Mouse (Mus musculus): ENCODE data around the gene Trmt1. TPM values are rescaled to one million over a fixed set of nuclear protein-coding genes. Genes with fewer than 3 reads are reported as not detected.

Gene Trmt1
- polyA plus RNA-seq, 1 experiment from 2014 or later: 54.7 TPM

GRCm38 (mm10) chr8:84722850-84723570 lies 36.9 kb downstream of the Trmt1 start, which contains the start of gene G430095P16Rik:
TSS of gene G430095P16Rik (plus strand) at chr8:84723007.
- WGBS: 3% methylated on average over 10 of the region's 10 CpGs
- ATAC-seq (ENCODE audit: low read depth): peak; percentile 91
- H3K4me1 ChIP-seq (replicated peaks; ENCODE audit: control insufficient read depth, insufficient read depth, low read length): peaks cover 64% of the 10 kb centered on the region
- H3K9ac ChIP-seq (ENCODE audit: low read length): peak within 1 kb of the TSS; percentile 59
- no peaks in the 10 kb centered on the region for H3K9me3 ChIP-seq (ENCODE audit: control insufficient read depth, low read length)
- peaks cover 35% of the 10 kb centered on the region for H3K36me3 ChIP-seq (ENCODE audit: control insufficient read depth, insufficient read depth, low read length)
- no peaks in the 10 kb centered on the region for H3K27me3 ChIP-seq (ENCODE audit: control insufficient read depth, insufficient read depth, low read depth, low read length)
- 0 out of 2 replicates have a peak within 1 kb of the TSS, but pooled peaks have one; percentile 4 for H3K4me3 ChIP-seq (ENCODE audit: low read length)
- H3K27ac ChIP-seq (ENCODE audit: low read length): peak within 1 kb of the TSS; percentile 96
- peak within 1 kb of the TSS; percentile 30 for H3K4me2 ChIP-seq (ENCODE audit: low read depth, low read length)

GRCm38 (mm10) chr8:84723571-84723900 lies 37.4 kb downstream of the Trmt1 start:
- H3K36me3 ChIP-seq (ENCODE audit: control insufficient read depth, insufficient read depth, low read length): peaks cover 35% of the 10 kb centered on the region
- H3K9me3 ChIP-seq (ENCODE audit: control insufficient read depth, low read length): no peaks in the 10 kb centered on the region
- 11% methylated on average over 7 of the region's 7 CpGs for WGBS
- no peak for ATAC-seq (ENCODE audit: low read depth)
- peaks cover 64% of the 10 kb centered on the region for H3K4me1 ChIP-seq (replicated peaks; ENCODE audit: control insufficient read depth, insufficient read depth, low read length)
- peak overlapping the region; percentile 48 for H3K9ac ChIP-seq (ENCODE audit: low read length)
- peak overlapping the region; percentile 96 for H3K27ac ChIP-seq (ENCODE audit: low read length)
- no peaks in the 10 kb centered on the region for H3K27me3 ChIP-seq (ENCODE audit: control insufficient read depth, insufficient read depth, low read depth, low read length)
- H3K4me2 ChIP-seq (ENCODE audit: low read depth, low read length): peak overlapping the region; percentile 9
- no peak overlapping the region for H3K4me3 ChIP-seq (ENCODE audit: low read length)

GRCm38 (mm10) chr8:84724683-84725082 lies 38.6 kb downstream of the Trmt1 start:
- Histone ChIP-seq H3K4me1 (replicated peaks; ENCODE audit: control insufficient read depth, insufficient read depth, low read length) (peaks cover 69% of the 10 kb centered on the region), H3K9ac (ENCODE audit: low read length) (peak overlapping the region; percentile 25; the same call in 1 of the 2 replicates), H3K36me3 (ENCODE audit: control insufficient read depth, insufficient read depth, low read length) (peaks cover 28% of the 10 kb centered on the region), H3K27me3 (ENCODE audit: control insufficient read depth, insufficient read depth, low read depth, low read length) (no peaks in the 10 kb centered on the region), H3K27ac (ENCODE audit: low read length) (peak overlapping the region; percentile 96), H3K4me2 (ENCODE audit: low read depth, low read length) (no peak overlapping the region), H3K9me3 (ENCODE audit: control insufficient read depth, low read length) (no peaks in the 10 kb centered on the region), H3K4me3 (ENCODE audit: low read length) (no peak overlapping the region)
- WGBS: 58% methylated on average over 9 of the region's 9 CpGs
- ATAC-seq (ENCODE audit: low read depth): no peak

DNA sequence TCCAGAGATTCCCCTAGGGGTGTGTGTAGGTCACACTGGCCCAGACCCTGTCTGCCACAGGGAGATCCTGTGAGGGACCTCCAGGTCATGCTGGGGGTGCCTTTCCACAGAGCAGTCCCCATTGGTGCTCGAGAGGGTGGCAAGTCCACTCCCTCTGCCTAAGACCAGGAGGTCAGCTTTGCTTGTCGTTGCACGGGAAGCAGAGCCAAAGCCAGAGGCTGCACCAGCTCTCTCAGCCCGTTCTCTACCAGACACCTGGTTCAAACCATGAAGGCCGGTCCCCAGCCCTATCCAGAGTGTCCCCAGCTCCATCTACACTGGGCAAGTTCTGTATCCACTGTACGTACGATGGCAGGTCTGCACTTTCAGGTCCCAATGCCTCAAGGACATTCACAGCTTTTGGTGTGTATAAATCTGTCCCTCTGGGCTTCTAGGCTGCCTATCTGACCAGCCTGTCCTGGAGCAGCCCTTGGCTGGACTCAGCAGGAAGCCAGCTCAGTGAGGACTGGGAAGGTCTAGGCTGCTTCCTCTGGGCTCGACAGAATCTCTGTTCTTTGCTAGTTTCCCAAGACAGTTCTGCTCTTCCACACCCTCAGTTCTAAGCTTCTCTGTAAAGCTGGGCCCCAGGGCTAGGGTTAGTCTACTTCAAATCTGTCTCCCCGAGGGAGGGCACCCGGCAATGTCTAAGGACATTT lies 39.3 kb downstream of the Trmt1 start:
- ATAC-seq (ENCODE audit: low read depth): no peak
- no peak overlapping the region for H3K4me3 ChIP-seq (ENCODE audit: low read length)
- peak overlapping the region; percentile 40 for H3K9ac ChIP-seq (ENCODE audit: low read length)
- peaks cover 77% of the 10 kb centered on the region for H3K4me1 ChIP-seq (replicated peaks; ENCODE audit: control insufficient read depth, insufficient read depth, low read length)
- peak overlapping the region; percentile 74 for H3K27ac ChIP-seq (ENCODE audit: low read length)
- H3K9me3 ChIP-seq (ENCODE audit: control insufficient read depth, low read length): no peaks in the 10 kb centered on the region
- WGBS: 49% methylated on average over 10 of the region's 10 CpGs
- peaks cover 24% of the 10 kb centered on the region for H3K36me3 ChIP-seq (ENCODE audit: control insufficient read depth, insufficient read depth, low read length)
- H3K27me3 ChIP-seq (ENCODE audit: control insufficient read depth, insufficient read depth, low read depth, low read length): no peaks in the 10 kb centered on the region
- no peak overlapping the region for H3K4me2 ChIP-seq (ENCODE audit: low read depth, low read length)

DNA sequence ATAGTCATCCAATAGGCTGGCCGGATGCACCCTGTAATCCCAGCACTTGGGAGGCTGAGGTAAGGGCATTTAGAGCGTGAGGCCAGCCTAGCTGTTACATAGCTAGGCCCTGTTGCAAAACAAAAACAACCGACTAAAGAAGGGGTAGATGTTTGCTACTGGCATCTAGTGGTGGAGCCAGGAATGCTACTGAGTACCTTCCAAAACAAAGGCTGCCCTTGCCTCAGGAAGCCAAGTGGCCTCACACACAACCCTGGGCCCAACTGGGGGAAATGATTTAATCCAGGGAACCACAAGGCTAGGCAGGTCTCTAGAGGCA lies 39.8 kb downstream of the Trmt1 start:
- Histone ChIP-seq H3K27me3 (ENCODE audit: control insufficient read depth, insufficient read depth, low read depth, low read length) (no peaks in the 10 kb centered on the region), H3K9me3 (ENCODE audit: control insufficient read depth, low read length) (no peaks in the 10 kb centered on the region), H3K4me2 (ENCODE audit: low read depth, low read length) (no peak overlapping the region), H3K4me1 (replicated peaks; ENCODE audit: control insufficient read depth, insufficient read depth, low read length) (peaks cover 82% of the 10 kb centered on the region), H3K4me3 (ENCODE audit: low read length) (no peak overlapping the region), H3K36me3 (ENCODE audit: control insufficient read depth, insufficient read depth, low read length) (peaks cover 24% of the 10 kb centered on the region), H3K9ac (ENCODE audit: low read length) (peak overlapping the region; percentile 40), H3K27ac (ENCODE audit: low read length) (peak overlapping the region; percentile 74)
- 26% methylated on average over 3 of the region's 3 CpGs for WGBS
- no peak for ATAC-seq (ENCODE audit: low read depth)

DNA sequence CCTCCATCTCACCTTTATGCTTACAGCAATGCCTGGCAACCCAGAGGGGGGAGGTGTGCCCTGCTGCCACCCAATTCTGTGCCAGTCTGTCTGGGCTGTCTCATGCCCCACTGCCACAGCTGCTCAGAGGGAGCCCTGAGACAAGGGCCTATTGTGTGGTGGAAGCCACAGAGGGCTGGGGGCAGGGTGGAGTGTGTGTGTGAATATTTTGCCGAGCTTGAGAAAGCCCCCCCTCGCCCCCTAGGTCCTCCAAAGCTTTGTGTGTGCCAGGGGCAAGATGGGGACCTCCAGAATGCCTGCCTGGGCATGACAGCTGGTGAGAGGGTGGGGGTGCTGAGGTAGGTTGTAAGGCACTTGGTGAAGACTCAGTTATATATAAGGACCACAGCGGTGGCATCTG lies 42.4 kb downstream of the Trmt1 start:
- no peaks in the 10 kb centered on the region for H3K9me3 ChIP-seq (ENCODE audit: control insufficient read depth, low read length)
- 0 out of 2 replicates have a peak overlapping the region, but pooled peaks have one; percentile 0 for H3K27ac ChIP-seq (ENCODE audit: low read length)
- H3K4me3 ChIP-seq (ENCODE audit: low read length): no peak overlapping the region
- peaks cover 14% of the 10 kb centered on the region for H3K36me3 ChIP-seq (ENCODE audit: control insufficient read depth, insufficient read depth, low read length)
- H3K9ac ChIP-seq (ENCODE audit: low read length): no peak overlapping the region
- 51% methylated on average over 3 of the region's 3 CpGs for WGBS
- peaks cover 88% of the 10 kb centered on the region for H3K4me1 ChIP-seq (replicated peaks; ENCODE audit: control insufficient read depth, insufficient read depth, low read length)
- ATAC-seq (ENCODE audit: low read depth): 0 out of 2 replicates have a peak, but pooled peaks have one; percentile 3
- H3K4me2 ChIP-seq (ENCODE audit: low read depth, low read length): no peak overlapping the region
- H3K27me3 ChIP-seq (ENCODE audit: control insufficient read depth, insufficient read depth, low read depth, low read length): no peaks in the 10 kb centered on the region

DNA sequence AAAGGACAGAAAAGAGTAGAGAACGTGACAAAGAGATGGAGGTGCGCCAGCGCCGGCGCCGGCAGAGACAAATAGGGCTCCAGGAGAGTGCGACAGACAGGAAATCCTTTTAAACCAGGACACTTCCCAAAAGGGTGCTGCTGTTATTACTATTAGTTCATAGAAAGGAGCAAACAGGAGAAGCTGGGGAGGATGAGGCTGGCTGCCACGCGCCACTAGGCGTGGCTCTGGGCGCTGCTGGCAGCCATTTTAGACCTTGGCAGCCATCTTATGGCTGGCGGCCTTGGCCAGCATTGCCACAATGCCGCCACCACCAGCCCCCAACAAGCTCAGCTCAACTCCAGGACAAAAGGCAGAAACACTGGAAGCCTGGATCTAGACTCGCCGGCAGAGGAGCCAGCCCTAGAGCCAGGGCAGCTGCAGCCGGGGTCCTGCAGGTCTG lies 43.8 kb downstream of the Trmt1 start:
- peak overlapping the region; percentile 87 for H3K27ac ChIP-seq (ENCODE audit: low read length)
- peaks cover 79% of the 10 kb centered on the region for H3K4me1 ChIP-seq (replicated peaks; ENCODE audit: control insufficient read depth, insufficient read depth, low read length)
- WGBS: 68% methylated on average over 16 of the region's 16 CpGs
- H3K4me2 ChIP-seq (ENCODE audit: low read depth, low read length): no peak overlapping the region
- H3K9ac ChIP-seq (ENCODE audit: low read length): no peak overlapping the region
- peaks cover 10% of the 10 kb centered on the region for H3K36me3 ChIP-seq (ENCODE audit: control insufficient read depth, insufficient read depth, low read length)
- 0 out of 2 replicates have a peak, but pooled peaks have one; percentile 2 for ATAC-seq (ENCODE audit: low read depth)
- H3K4me3 ChIP-seq (ENCODE audit: low read length): no peak overlapping the region
- H3K27me3 ChIP-seq (ENCODE audit: control insufficient read depth, insufficient read depth, low read depth, low read length): no peaks in the 10 kb centered on the region
- no peaks in the 10 kb centered on the region for H3K9me3 ChIP-seq (ENCODE audit: control insufficient read depth, low read length)

DNA sequence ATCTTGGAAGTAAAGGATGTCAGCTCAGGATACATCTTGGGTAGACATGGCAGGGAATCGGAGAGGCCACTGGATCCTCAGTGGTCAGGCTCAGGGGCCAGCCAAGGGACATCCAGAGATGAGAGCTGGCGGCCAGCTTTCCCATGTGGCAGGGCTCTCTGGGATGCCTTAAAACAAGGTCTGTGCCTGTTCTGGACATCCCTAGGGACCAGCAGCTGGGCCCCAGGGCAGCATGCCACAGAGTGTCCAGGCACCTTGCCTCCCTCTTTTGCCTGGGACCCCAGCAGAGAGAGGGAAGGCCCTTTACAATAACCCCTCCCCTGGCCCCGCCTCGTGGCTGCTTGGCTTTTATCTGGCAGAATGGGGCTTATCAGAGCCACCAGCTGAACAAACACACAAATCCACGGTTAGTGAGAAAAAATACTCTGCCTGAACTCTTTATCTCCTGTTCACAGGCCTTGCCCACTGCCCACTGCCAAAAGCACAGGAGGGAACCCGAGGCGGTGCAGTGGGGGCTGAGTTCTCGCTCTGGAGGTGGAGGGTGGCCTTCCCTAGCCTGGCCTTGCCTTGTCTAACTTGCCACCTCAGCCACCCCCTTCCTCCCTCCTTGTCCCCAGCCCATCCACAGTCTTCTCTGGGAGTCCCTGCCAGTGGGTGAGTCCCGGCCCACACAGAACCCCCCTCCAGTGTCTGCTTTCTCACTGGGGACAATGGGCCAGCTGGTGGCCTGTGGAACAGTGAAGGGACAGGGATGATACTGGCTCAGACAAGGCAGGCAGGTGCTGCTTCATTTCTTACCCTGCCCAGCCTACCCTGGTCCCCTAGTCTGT lies 44.6 kb downstream of the Trmt1 start:
- Histone ChIP-seq H3K4me1 (replicated peaks; ENCODE audit: control insufficient read depth, insufficient read depth, low read length) (peaks cover 71% of the 10 kb centered on the region), H3K4me2 (ENCODE audit: low read depth, low read length) (no peak overlapping the region), H3K27ac (ENCODE audit: low read length) (peak overlapping the region; percentile 87), H3K9me3 (ENCODE audit: control insufficient read depth, low read length) (no peaks in the 10 kb centered on the region), H3K9ac (ENCODE audit: low read length) (peak overlapping the region; percentile 58; the same call in 1 of the 2 replicates), H3K4me3 (ENCODE audit: low read length) (no peak overlapping the region), H3K36me3 (ENCODE audit: control insufficient read depth, insufficient read depth, low read length) (peaks cover 8% of the 10 kb centered on the region), H3K27me3 (ENCODE audit: control insufficient read depth, insufficient read depth, low read depth, low read length) (no peaks in the 10 kb centered on the region)
- WGBS: 25% methylated on average over 9 of the region's 9 CpGs
- peak; percentile 32 for ATAC-seq (ENCODE audit: low read depth)

Data from lung, embryonic 16.5 days (tissue).